Mouse (Mus musculus) hindbrain, embryonic 14.5 days (tissue): ENCODE measurements around the gene Tmcc2. TPM values are rescaled to one million over a fixed set of nuclear protein-coding genes. Genes with fewer than 3 reads are reported as not detected.
A peak's percentile ranks its signal among the peaks of the same experiment; 100 is the strongest.

Experiments
- ATAC-seq: fragments of 200-750 bp; cut with Nextera tagmentation; 2 replicates; pipeline ENCODE4 v1.8.0; 2017; ENCODE audit warnings: moderate number of reproducible peaks, mild to moderate bottlenecking, moderate TSS enrichment, moderate library complexity; ENCODE audit not compliant: low FRiP score
- DNase-seq: peaks from one replicate; pipeline ENCODE4 v3.0.0-alpha.2; 2015; ENCODE audit warnings: low spot score
- H3K27ac ChIP-seq: fragments of 300-500 bp; sonication (generic); 2 replicates; pipeline ENCODE4 v1.5.1; 2014; ENCODE audit warnings: mild to moderate bottlenecking, moderate library complexity
- H3K27me3 ChIP-seq: fragments of 300-500 bp; sonication (generic); 2 replicates; pipeline ENCODE4 v1.6.1; 2014; ENCODE audit warnings: mild to moderate bottlenecking, low read length, mixed read lengths; ENCODE audit not compliant: control insufficient read depth, insufficient read depth
- H3K36me3 ChIP-seq: fragments of 300-500 bp; sonication (generic); replicated peaks from 2 replicates; pipeline ENCODE4 v1.6.1; 2014; ENCODE audit not compliant: control insufficient read depth, insufficient read depth
- H3K4me1 ChIP-seq: fragments of 300-500 bp; sonication (generic); replicated peaks from 2 replicates; pipeline ENCODE4 v1.6.1; 2014; ENCODE audit warnings: antibody characterized with exemption, low read length, mixed read lengths; ENCODE audit not compliant: control insufficient read depth, insufficient read depth
- H3K4me2 ChIP-seq: fragments of 300-500 bp; sonication (generic); replicated peaks from 2 replicates; pipeline ENCODE4 v1.6.1; 2014; ENCODE audit warnings: mild to moderate bottlenecking, moderate library complexity
- H3K4me3 ChIP-seq: fragments of 300-500 bp; sonication (generic); replicated peaks from 2 replicates; pipeline ENCODE4 v1.5.1; 2014; ENCODE audit warnings: mild to moderate bottlenecking, low read length
- H3K9ac ChIP-seq: fragments of 300-500 bp; sonication (generic); 2 replicates; pipeline ENCODE4 v1.6.1; 2014
- H3K9me3 ChIP-seq: fragments of 300-500 bp; sonication (generic); 2 replicates; pipeline ENCODE4 v1.6.1; 2016; ENCODE audit warnings: low read length; ENCODE audit not compliant: control insufficient read depth
- WGBS: fragments of 180-500 bp; shearing (Covaris S2); extraction: QIAGEN DNeasy Blood & Tissue Kit; methylation state at CpG from one replicate; pipeline ENCODE4 v1.1.7; 2014; 5-methylcytosine and 5-hydroxymethylcytosine counted together
- polyA plus RNA-seq: library from polyadenylated mRNA; unstranded; fragments of >200 nt; fragmentation: Nextera tagmentation; extraction: Ambion mirVana; gene quantifications from 2 replicates; pipeline ENCODE4 v1.2.1, GENCODE M21; 2014

Tmcc2 gene
- polyA plus RNA-seq, 1 experiment from 2014 or later, result 31.0 TPM

DNA sequence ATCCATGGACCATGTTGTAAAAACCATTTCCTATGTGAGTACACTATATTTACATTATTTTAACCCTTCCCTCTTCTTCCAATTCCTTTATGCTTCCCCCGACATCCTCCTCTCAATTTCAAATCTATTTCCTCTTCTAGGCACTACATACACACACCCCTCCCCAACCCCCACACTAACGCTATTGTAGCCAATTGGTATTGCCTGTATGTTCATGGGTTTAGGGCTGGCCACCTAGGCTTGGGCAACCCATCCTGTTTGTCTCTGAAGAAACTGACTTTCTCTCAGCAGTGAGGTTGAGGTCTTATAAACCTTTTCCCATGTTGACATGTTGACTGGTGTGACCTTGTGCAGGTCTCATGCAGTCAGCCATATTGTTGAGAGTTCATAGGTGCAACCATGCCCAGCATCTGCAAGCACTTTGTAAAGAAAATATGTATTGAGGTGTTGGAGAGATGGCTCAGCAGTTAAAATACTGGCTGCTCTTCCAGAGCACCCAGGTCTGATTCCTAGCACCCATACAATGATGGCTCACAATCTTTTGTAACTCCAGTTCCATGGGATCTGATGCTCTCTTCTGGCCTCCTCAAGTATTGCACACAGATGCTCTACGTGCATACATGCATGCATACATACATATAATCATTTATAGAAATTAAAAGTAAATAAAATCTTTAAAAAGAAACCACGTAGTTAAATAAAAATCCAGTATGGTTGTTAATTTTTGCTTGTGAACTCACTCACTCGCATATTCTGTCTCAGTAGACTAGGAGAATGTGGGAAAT is 32.0 kb upstream of the Tmcc2 start:
- Histone ChIP-seq H3K9me3 (no peaks in the 10 kb centered on the region), H3K4me3 (no peak overlapping the region), H3K4me2 (no peak overlapping the region), H3K36me3 (no peaks in the 10 kb centered on the region), H3K9ac (no peak overlapping the region), H3K4me1 (peaks cover 19% of the 10 kb centered on the region), H3K27me3 (no peaks in the 10 kb centered on the region), H3K27ac (no peak overlapping the region)
- 95% methylated on average over 5 of the region's 5 CpGs for WGBS
- ATAC-seq, result no peak
- DNase-seq, result no peak

DNA sequence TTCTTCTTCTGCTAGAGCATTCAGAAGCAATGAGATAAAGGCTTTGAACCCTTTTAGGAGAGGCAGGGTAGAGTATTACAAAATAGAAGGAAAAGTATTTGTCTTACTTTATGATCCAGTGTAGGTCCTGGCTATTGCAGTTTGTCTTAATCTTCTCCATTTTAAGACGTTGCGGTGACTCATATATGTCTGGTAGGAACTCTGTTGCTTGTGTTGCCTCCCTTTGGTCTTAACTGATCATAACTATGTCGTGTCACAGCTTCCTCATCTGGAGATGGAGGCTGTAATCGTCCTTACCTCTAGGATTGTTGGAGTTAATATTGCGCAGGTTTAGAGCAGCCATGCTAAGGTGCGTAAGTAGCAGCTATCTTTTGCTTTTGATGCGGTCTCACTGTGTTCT is 29.6 kb upstream of the Tmcc2 start:
- no peaks in the 10 kb centered on the region for H3K36me3 ChIP-seq

DNA sequence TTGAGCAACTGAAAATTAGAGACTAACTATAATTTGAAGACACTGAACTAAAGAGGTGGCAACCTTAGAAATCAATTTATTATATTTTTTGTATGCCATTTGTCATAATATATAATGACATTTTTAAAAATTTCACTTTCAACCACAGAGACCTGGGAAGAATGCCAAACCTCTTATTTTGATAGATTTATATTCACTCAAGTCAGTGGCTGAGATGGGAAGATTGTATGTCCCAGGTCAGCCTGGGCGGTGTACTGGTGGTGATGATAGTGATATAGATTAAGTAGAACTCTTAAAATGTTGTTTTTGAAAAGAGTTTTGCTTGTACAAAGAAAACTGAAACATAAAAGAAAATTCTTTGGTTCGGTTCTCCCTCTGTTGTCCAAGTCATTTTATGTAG is 29.1 kb upstream of the Tmcc2 start:
- WGBS, result 87% methylated on average over 2 of the region's 2 CpGs
- H3K9me3 ChIP-seq, result no peaks in the 10 kb centered on the region
- no peaks in the 10 kb centered on the region for H3K27me3 ChIP-seq
- H3K9ac ChIP-seq, result no peak overlapping the region
- H3K4me3 ChIP-seq, result no peak overlapping the region
- no peaks in the 10 kb centered on the region for H3K36me3 ChIP-seq
- no peak for DNase-seq
- peaks cover 25% of the 10 kb centered on the region for H3K4me1 ChIP-seq
- no peak overlapping the region for H3K4me2 ChIP-seq
- no peak for ATAC-seq
- no peak overlapping the region for H3K27ac ChIP-seq

More for the DNA sequence above, 29.6 kb upstream of the Tmcc2 start:
- DNase-seq (no peak), ATAC-seq (no peak)
- H3K27me3 ChIP-seq, result no peaks in the 10 kb centered on the region
- H3K4me1 ChIP-seq, result peaks cover 29% of the 10 kb centered on the region
- H3K9me3 ChIP-seq, result no peaks in the 10 kb centered on the region
- no peak overlapping the region for H3K4me3 ChIP-seq
- H3K9ac ChIP-seq, result no peak overlapping the region
- H3K4me2 ChIP-seq, result no peak overlapping the region
- H3K27ac ChIP-seq, result no peak overlapping the region
- 87% methylated on average over 7 of the region's 7 CpGs for WGBS

DNA sequence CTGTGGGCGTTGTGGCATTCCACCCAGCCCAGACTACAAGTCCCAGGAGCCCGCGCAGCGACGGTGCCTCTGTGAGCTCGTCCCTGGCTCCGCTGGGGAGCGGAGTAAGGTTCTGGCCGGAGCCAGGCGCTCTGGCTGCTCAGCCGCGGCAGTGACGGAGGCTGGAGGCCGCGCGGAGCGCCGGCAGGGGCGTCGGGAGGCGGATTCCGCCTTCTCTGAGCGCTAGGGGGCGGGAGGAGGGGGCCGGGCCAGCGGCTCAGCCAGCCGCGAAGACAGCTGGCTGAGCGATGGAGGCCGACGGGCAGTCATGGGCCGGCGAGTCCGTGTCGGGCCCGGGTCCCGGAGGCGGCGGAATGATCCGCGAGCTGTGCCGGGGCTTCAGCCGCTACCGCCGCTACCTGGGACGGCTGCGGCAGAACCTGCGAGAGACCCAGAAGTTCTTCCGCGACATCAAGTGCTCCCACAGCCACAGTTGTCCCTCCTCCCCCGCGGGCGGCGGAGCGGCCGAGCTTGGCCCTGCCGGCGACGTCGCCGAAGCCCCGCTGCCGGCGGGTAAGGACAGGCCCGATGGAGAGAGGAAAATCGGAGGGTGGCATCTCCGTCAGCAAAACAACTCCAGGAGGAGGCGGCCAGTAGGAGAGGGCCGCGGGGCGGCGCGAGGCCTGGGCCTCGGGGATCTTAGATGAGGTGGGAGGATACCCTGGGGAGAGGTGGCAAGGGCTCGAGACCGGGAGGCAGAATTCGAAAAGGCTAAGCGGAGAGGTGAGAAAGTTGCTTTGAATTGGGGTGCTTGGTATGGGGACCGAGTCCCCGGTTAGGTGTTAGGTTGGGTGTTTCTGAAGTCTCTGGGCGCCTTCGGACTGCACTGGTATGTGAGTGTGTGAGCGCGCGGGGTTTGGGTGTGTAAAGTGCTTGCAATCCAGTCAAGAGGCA is 26.5 kb upstream of the Tmcc2 start, which contains the start of gene Dstyk:
Gene Dstyk (plus strand): TSS at position 237 of the 933 bp plus-strand sequence.
- WGBS, result under 1% methylated on average over 84 of the region's 85 CpGs
- peak within 1 kb of the TSS; percentile 89 for H3K27ac ChIP-seq
- H3K4me2 ChIP-seq, result peak within 1 kb of the TSS; percentile 80
- peak within 1 kb of the TSS; percentile 77 for H3K4me3 ChIP-seq
- ATAC-seq (peak; percentile 97), DNase-seq (peak; percentile 90)
- peaks cover 25% of the 10 kb centered on the region for H3K4me1 ChIP-seq
- no peaks in the 10 kb centered on the region for H3K27me3 ChIP-seq
- no peaks in the 10 kb centered on the region for H3K36me3 ChIP-seq
- peak within 1 kb of the TSS; percentile 86 for H3K9ac ChIP-seq
- no peaks in the 10 kb centered on the region for H3K9me3 ChIP-seq

DNA sequence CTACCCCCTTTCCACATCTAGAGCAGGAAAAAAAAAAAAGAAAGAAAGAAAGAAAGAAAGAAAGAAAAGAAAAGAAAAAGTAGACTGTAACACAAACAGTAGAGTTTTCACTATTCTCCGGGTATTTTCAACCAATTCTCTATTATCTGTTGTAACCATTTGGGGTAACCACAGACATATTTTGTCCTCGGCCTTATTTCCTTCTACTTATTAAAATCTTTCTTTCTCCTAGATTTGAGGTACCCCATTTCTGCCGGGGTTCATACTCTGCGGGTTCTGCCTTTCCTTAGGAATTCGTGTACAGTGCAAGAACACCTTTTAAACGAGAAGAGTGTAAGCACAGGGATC is 25.8 kb upstream of the Tmcc2 start:
- Histone ChIP-seq H3K4me2 (peak overlapping the region; percentile 80), H3K27me3 (no peaks in the 10 kb centered on the region), H3K27ac (peak overlapping the region; percentile 89), H3K4me1 (peaks cover 25% of the 10 kb centered on the region), H3K4me3 (peak overlapping the region; percentile 77), H3K9ac (peak overlapping the region; percentile 86), H3K9me3 (no peaks in the 10 kb centered on the region), H3K36me3 (no peaks in the 10 kb centered on the region)
- DNase-seq (no peak), ATAC-seq (no peak)
- 23% methylated on average over 6 of the region's 6 CpGs for WGBS

DNA sequence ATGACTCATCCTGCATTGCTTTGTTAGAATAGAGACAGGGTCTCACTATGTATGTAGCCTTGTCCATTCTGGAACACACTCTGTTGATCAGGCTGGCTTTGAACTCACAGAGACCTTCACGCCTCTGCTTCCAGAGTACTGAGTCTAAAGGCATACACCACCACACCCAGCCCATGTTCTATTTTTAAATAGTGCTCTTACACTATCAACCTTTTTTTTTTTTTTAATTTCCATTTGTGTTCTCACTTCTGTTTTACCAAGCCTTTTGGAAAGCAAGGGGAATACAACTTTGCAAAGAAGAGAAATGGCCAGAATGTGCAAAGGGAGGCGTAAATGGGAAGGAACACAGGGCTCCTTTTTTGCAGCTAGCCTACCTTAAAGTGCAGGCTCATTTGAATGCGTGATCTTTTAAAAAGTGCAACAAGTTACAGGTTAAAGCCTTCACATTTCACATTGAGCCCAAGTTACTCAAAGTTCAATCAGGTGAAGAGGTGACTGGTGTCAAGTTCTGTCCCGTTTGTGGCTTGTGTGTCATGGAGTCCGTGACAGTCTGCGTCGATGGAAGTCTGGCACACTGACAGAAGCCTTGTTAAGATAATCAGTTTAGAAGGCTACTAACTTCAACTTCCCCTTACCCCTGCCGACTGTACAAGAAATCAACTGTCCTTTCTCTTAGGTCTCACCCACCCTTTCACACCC is 25.3 kb upstream of the Tmcc2 start:
- peaks cover 25% of the 10 kb centered on the region for H3K4me1 ChIP-seq
- DNase-seq (no peak), ATAC-seq (no peak)
- no peak overlapping the region for H3K9ac ChIP-seq
- no peaks in the 10 kb centered on the region for H3K9me3 ChIP-seq
- H3K4me2 ChIP-seq, result peak overlapping the region; percentile 80
- peak overlapping the region; percentile 77; the same call in 1 of the 2 replicates for H3K4me3 ChIP-seq
- H3K27me3 ChIP-seq, result no peaks in the 10 kb centered on the region
- WGBS, result 74% methylated on average over 8 of the region's 8 CpGs
- H3K36me3 ChIP-seq, result no peaks in the 10 kb centered on the region
- H3K27ac ChIP-seq, result no peak overlapping the region

DNA sequence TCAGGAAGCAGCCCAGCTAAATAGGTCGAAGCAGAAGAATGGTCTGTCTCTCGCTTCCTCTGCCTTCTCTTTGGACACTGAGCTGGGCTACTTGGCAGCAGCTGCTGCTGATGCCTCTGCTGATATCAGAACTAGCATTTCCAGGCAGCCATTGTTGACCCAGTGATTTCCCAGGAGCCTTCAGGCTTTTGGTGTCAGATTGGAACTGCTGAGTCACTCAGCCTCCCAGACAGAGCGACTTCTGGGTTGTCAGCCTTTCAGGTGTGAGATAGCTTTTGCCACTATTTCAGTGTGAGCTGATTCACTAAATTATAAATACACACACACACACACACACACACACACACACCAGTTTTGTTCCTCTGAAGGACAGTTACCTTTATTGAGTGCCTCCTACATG is 19.6 kb upstream of the Tmcc2 start:
- no peaks in the 10 kb centered on the region for H3K4me1 ChIP-seq
- H3K9ac ChIP-seq, result no peak overlapping the region
- DNase-seq (no peak), ATAC-seq (no peak)
- no peak overlapping the region for H3K27ac ChIP-seq
- no peak overlapping the region for H3K4me3 ChIP-seq
- H3K4me2 ChIP-seq, result no peak overlapping the region
- no peaks in the 10 kb centered on the region for H3K9me3 ChIP-seq
- H3K36me3 ChIP-seq, result no peaks in the 10 kb centered on the region
- WGBS, result 87% methylated on average over 3 of the region's 3 CpGs
- H3K27me3 ChIP-seq, result no peaks in the 10 kb centered on the region

DNA sequence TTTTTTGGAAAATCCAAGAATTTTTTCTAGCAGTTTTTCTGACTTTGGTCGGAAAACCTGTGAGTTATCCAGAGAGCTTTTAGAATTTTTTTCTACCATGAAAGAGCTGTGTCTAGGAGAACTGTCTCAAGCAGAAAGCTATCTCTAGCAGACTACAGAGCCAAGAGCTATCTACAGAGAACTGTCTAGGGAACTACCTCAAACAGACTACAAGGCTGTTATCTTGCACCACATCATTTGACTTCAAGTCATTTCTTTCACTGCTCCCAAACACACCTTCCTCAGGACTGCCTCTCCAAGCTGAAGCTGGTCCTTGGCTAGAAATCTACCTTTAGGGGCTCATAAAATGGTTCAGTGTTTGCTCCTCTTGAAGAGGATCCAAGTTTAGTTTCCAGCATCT is 10.8 kb upstream of the Tmcc2 start:
- no peaks in the 10 kb centered on the region for H3K36me3 ChIP-seq
- H3K4me2 ChIP-seq, result no peak overlapping the region
- no peak for ATAC-seq
- no peak overlapping the region for H3K9ac ChIP-seq
- H3K27ac ChIP-seq, result no peak overlapping the region
- DNase-seq, result no peak
- H3K27me3 ChIP-seq, result no peaks in the 10 kb centered on the region
- no peaks in the 10 kb centered on the region for H3K9me3 ChIP-seq
- H3K4me3 ChIP-seq, result no peak overlapping the region
- no peaks in the 10 kb centered on the region for H3K4me1 ChIP-seq
- 92% methylated on average over 1 of the region's 1 CpGs for WGBS

DNA sequence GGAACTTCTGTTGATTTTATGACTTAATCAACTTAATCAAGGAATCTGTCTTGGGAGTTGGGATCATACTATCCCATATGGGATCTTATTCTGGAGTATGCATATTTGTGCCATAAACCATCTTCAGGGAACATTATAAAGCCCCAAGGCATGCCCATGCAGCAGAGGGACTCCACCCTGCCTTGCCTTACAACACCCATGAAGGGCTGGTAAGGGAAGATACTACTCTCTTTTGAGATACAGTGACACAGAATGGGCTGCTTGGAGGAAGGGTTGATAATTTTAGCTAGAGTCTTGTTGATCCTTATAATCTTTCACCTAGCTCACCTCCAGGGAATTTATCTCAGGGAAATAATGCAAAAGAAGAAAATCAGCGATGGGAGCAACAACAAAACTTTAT is 9.5 kb upstream of the Tmcc2 start:
- H3K9ac ChIP-seq, result no peak overlapping the region
- H3K4me1 ChIP-seq, result no peaks in the 10 kb centered on the region
- H3K4me2 ChIP-seq, result no peak overlapping the region
- ATAC-seq (no peak), DNase-seq (no peak)
- 70% methylated on average over 1 of the region's 1 CpGs for WGBS
- H3K9me3 ChIP-seq, result no peaks in the 10 kb centered on the region
- no peak overlapping the region for H3K27ac ChIP-seq
- no peaks in the 10 kb centered on the region for H3K36me3 ChIP-seq
- no peaks in the 10 kb centered on the region for H3K27me3 ChIP-seq
- H3K4me3 ChIP-seq, result no peak overlapping the region
